Mouse (Mus musculus) granulocyte monocyte progenitor cell, adult 5-6 weeks (primary cell): ENCODE results near the gene Rnf214. TPM values are rescaled to one million over a fixed set of nuclear protein-coding genes. Genes with fewer than 3 reads are reported as not detected.
"Not testable (repeated sequence)": the region's sequence is repeated elsewhere in the genome, so short reads cannot be mapped to it uniquely, and the experiment has no call there.

Experiments used
- ATAC-seq: replicated peaks from 2 replicates; pipeline ENCODE4 v1.8.0; 2016; ENCODE audit warnings: mild to moderate bottlenecking, moderate TSS enrichment, inconsistent platforms; ENCODE audit not compliant: poor library complexity, severe bottlenecking
- total RNA-seq, 2 experiments: library from RNA; stranded (forward) in 1 of 2; stranded (reverse) in 1 of 2; fragments of 200-712, 200-1000 nt in 1 of 2; fragments of >200 nt in 1 of 2; fragmentation: Nextera tagmentation in 1 of 2; gene quantifications; 2 replicates each; pipeline ENCODE4 v1.2.3; 2014 to 2017

The Rnf214 gene
- total RNA-seq, 2 experiments from 2014 or later, result 22.4 to 31.6 TPM

DNA sequence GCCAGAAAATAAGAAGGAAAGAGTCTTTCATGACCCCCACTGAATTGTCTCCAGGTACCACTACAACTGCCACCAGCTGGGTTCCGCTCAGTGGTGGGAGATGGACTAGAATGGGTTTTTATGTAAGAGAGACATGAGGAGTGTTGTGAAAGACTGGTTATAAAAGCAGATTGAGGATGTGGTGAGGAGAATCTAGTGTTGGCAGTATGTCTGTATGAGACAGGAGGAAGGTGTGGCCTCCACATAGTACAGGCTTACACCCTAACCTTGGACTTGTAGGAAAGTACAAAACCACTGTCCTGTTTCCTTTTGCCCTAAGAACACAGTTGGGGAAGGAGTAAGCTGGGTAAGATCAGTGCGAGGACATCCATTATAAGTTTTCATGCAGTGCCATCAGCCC is 53.0 kb downstream of the Rnf214 start:
- peak; percentile 80 for ATAC-seq

DNA sequence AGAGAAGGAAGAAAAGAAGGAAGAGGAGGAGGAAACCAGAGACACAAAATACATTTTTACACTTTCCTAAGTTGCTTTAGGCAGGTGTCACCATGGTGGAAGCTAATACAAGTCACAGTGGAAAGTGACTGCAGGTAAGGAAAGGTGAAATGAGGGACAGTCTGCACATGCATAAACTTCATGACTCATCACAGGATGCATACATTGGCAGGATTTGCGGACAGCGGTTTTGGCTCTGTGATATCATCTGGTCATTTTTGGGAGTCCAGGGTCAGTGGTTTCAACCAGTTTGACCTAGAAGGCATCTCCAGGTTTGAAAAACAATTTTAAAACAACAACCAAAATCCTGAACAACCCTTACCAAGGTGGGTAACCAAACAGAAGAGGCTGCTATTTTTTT is 54.9 kb downstream of the Rnf214 start:
- ATAC-seq, result no peak

DNA sequence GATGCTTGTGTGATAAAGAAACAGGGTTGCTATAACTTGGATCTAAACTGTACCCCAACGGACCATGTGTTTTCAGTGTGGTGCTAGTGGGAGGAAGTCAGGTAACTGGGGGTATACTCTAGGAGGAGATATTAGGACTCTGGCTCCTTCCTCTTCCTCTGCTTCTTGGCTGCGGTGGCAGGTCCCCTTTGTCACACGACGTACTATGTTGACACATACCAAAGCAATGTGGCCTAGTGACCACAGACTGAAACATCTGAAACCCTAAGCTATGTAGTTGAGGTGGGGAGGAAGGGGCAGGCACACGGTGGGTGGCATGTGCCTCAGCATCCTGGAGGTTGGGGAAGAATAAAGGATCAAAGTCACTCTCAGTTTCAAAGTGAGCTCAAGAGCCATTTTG is 55.4 kb downstream of the Rnf214 start:
- peak; percentile 62 for ATAC-seq

DNA sequence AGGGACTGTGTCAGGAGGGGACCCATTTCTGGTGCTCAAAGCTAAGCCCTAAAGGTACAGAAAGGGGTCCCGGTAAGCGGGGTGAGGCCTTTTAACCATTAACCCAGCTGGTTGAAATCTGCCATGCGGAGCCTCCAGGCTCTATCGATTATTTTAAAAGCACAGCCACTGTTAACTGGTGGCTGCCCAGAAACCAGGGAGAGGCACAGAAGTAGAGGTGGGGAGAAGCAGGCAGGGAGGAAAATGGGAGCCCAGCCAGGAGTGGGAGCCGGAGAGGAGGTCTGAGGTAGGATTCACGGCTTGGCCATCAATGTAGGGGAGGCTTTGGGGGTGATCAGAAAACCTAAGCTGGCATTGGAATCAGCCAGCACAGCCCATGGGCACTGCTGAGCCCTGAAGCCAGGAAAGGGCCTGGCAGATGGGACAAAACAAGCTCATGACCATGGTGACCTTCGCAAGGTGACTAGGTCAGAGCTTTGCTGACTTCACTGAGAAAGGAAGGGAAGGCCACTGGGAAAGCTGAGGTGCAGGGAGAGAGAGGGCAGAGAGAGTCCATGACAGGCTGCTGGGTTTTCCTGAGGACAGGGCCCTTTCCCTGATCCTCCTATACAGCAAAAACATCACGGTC is 56.1 kb downstream of the Rnf214 start:
- no peak for ATAC-seq

DNA sequence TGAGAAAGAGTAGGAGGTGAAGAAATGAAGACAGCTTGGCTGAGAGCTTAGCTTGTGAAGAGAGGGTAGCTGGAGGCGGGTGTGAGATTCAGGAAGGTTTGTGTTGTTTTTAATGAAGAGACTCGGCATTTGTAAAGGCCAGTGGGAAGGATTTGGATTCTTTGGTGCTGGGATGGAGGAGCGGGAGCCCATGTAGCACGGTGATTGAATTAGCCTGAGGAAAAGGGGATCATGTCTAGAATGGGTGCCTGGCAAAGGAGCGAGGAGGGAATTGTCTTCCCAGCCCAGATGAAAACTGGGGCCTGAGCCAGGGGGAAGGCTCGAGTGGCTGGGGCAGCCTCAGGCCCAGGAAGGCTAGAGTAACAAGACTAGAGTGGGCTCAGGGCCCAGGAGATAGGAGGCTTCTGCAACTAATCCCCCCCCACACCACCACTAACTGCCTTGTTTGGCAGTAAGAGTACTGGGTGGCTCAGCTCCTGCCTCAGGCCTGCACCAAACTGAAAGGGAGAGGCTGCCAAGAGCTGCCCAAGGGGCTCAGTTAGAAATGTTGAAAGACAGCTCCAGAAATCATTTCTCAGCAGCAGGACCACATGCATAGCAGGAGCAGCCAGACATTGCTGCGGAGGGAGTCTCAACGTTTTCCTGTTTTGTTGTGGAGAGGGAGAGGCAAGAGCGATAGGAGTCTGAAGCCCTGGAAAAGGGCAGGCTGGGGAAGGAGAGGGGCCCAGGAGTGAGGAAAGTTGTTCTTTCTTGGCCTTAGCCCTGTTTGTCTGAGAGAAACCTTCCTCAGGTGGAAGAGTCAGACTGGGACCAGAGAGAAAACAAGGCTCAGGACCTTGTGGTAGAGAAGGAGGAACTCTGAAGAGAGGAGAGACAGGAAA is 56.9 kb downstream of the Rnf214 start:
- no peak for ATAC-seq

DNA sequence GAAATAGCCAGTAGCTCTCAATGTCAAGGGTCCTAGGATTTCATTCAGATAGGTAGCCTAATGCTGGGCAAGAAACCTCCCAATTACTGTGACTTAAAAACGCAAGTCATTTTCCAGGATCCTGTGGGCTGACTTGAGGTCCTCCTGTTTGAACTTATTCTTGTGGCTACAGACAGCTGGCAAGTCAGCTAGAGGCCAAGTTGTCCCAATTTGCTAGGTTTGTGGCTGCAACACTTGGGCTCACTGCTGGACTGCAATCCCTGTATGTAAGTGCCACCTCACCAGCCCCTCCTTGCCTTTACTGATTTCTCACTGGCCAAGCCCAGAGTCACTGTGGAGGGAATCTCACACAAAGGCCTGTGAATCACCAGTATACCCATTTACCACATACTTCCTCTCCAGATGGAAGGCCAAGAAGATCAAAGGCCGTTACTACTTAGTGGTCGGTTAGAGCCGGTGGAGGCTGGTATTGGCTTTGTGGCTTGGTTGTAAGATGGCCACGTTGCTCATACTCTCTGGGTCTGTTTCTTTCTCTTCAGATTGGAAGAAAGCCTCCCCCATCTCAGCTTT is 59.7 kb downstream of the Rnf214 start:
- ATAC-seq, result peak; percentile 68

DNA sequence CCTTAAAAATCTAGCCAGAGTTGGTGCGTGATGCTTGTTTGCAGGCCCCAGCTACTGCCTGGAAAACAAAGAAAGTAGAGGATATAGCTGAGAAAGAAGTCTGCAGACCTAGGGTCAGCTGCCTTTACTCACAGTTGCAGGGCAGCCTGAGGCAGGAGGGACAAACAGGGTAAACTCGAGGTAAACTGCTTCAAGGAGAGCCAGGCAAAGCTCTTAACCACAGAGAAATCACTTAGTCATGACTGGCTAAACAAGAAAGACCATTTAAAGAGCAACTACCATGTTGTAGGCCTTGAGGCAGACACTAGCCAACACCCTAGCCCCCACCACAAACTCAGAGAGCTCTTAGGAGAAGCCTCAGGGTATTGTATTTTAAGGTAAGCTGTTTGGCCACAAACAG is 60.5 kb downstream of the Rnf214 start:
- not testable (repeated sequence) for ATAC-seq

DNA sequence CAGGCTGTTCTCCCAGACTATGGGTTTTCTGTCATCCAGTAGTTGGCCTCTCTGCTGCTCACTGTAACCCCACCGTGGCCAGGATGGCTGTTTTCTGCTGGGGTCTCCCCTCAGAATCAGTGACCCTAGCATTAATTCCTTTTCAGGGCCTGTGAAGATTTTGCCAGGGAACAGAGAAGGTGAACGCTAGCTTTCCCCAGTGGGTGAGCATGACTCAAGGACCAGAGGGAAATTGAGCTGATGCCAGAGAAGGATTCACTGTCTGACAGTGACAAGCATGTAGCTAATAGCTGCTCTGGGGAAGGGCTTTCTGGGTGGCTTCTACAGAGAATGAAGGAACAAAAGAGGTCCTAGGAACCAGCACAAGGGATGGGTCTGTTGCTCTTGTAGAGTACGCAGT is 61.2 kb downstream of the Rnf214 start:
- ATAC-seq, result no peak

DNA sequence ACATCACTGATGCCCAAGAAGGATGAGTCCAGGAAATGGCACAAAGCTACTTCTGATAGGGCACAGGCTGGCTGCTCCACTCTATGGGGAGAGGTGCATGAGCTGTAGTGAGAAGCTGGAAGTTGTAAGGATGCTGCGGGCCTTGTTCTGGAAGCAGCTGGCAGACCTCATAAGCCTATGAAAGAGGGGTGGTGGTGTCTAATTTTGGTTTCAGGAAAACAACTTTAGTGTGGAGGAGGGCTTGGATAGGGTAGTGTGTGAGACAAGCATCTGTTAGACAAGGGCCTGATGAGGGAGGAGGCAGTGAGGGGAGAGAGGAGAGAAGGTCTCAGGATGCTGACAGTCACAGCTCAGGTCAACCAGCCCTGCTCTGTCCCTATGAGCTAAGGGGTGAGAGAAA is 62.9 kb downstream of the Rnf214 start:
- ATAC-seq, result no peak

DNA sequence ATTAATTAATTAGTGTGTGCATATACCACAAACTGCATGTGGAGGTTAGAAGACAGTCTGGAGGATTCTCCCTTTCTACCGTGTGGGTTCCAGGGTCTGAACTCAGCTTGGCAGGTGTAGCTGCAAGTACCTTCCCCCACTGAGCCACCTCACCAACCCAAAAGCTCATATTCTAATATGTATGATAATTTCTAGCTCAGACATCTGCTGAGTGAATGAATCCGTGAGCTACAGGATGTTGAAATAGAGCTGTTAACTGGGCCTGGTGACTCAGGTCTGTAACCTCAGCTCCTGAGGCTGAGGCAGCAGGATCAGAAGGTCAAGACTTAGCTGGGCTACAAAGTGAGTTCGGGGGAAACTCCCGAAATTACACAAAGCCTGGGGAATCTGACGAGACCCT is 63.7 kb downstream of the Rnf214 start:
- ATAC-seq, result peak; percentile 20; the same call in 1 of the 2 replicates

DNA sequence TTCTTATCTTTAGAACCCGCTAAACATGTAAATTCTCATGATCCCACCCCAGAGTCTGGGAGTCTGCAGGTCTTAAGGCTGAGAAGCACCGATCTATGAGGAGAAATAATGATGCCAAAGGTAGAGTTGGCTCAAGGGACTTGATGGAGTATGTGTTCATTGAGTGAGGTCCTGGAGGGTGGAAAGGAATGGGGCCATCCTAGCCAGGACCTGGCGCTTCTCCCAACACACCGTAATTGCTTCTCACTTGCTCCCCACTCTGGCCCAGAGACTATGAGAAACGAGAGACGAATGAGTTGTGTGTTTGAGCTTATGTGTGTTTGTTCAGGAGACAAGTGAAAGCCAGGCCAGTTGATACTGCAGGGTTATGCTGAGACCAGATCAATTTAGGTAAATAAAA is 65.3 kb downstream of the Rnf214 start:
- ATAC-seq, result no peak

DNA sequence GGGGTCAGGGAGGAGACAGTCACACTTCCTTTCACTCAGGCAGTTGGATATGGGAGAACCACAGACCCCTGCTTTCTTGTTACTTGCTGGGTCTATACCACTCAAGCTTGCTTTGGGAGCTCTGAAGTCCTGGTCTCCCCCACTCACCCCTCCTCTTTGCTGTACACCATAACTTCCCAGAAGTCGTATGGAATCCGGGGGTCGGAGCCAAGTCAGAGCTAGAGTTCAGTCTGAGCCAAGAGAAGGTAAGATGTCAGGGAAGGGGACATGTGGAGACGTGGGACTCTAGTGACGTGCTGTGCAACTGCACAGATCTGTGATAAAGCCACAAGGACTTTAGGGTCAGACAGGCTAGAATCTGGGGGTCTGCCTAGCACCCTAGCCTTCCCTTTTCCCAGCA is 66.4 kb downstream of the Rnf214 start:
- ATAC-seq, result no peak

DNA sequence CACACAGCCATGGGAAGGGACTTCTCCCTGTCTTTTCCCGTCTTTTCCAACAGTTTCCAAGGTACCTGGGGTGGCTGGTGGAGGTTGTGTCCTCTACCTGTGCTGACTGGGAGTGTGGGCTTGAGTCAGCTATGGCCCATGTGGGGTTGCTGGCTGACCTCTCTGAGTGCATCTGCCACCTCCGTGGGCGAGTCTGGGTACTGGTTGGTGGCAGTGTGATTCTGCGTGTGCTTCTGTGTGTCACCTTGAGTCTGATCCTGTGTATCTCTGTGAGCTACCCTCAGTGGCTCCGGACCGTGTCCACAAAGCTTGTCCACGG is 66.8 kb downstream of the Rnf214 start:
- ATAC-seq, result no peak

DNA sequence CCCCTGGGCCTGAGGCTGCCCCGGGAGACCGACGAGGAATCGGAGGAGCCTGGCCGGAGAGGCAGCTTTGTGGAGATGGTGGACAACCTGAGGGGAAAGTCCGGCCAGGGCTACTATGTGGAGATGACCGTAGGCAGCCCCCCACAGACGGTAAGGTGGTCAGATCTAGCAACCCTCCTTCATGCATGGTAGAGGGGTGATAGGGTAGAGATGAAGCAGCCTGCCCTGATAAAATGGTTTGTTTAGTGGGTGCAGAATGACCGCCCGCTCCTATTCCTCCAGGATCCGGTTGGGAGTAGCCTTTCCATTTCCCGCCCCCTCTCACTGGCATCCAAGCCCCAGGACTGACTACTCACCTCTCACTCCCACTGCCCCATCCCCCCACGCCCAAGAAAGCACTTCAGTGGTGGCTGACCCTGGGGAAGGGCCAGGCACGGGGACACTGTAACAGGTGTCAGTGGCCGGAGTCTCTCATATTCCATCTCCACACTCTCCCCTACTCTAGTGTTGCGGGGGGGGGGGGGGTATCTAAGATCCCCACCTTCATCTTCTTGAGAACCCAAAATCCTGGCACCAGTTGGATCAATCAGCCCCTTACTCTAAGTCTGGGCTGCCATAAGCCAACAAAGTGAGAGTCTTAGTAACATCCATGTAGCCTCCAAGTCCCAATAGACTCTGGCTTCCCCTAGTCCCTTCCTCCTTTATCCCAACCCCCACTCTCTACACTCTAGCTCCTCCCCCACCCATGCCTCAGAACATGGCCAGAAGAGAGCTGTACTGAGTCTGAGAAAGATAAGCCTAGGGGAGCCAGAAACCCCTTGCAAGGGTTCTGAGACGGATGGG is 67.4 kb downstream of the Rnf214 start:
- ATAC-seq, result peak; percentile 31; the same call in 1 of the 2 replicates

DNA sequence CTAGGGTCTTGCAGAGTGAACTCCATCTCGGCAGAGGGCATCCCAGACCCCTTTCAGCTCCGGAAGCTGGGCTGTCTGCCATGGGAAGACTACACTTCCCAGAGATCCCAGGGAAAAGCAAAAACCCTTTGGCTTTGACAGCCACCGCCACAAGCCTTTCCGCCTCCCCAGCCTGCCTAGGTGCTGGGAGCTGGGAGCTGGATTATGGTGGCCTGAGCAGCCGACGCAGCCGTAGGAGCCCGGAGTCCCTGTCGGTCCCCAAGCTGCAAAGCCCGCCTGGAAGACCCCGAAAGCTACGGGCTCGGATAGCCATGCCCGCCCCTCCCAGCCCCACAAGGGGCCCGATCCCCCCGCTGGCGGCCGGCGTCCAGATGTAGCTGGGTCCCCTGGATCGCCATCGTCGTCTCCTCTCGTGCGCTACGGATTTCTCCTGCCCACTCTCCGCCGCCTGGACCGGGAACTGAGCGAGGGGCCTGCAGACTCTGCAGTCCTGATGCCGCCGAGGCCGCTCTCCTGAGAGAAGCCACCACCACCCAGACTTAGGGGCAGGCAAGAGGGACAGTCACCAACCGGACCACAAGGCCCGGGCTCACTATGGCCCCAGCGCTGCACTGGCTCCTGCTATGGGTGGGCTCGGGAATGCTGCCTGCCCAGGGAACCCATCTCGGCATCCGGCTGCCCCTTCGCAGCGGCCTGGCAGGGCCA is 68.1 kb downstream of the Rnf214 start, which contains the start of gene Bace1:
Gene Bace1 (plus strand): TSS at position 147 of the 705 bp plus-strand sequence.
- peak; percentile 11 for ATAC-seq

DNA sequence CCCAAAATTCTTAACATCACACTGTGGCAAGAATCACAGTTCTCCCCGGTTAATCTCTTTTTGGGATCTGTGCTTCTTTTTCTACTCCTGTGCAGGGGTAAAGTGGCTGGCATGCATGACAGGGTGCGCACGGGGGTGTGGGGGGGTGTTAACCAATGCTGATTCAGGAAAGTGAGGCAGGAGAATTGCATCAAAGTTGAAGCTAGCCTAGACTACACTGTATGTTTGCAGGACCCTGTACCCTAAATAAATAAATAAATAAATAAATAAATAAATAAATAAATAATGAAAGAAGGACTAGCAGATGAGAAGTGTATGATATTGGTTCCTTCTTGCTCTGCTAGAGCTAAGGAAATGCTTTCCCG is 68.7 kb downstream of the Rnf214 start:
- ATAC-seq, result no peak

DNA sequence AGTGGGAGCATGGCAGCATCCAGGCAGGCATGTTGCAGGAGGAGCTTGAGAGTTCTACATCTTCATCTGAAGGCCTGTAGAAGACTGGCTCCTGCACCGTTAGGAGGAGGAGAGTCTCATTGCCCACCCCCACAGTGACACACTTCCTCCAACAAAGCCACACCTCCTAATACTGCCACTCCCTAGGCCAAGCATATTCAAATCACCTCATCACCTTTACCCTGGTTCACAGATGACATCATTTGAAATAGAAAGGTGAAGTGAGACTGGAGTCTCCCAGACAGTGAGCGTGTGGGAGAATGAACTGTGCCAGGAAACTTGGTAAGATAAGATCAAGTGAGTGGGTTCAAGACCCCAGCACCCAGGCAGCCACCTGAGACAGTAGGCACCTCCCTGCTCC is 73.2 kb downstream of the Rnf214 start:
- no peak for ATAC-seq

DNA sequence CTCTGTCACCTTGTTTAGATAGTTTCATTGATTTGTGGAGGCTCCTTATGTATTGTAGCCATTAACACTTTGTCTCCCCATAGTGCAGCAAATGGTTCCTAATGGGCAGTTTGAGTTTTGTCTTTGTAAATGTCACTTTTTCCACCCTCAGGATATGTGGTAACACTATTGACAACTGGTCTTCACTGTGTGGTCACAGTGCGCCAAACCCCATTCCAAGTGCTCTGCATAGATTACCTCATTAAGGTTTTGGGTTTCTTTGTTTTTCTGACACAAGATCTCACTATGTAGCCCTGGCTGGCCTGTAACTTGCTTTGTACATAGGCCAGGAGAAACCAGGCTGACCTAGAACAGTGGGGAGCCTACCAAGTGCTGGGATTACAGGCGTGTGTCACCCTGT is 73.8 kb downstream of the Rnf214 start:
- peak; percentile 57 for ATAC-seq

DNA sequence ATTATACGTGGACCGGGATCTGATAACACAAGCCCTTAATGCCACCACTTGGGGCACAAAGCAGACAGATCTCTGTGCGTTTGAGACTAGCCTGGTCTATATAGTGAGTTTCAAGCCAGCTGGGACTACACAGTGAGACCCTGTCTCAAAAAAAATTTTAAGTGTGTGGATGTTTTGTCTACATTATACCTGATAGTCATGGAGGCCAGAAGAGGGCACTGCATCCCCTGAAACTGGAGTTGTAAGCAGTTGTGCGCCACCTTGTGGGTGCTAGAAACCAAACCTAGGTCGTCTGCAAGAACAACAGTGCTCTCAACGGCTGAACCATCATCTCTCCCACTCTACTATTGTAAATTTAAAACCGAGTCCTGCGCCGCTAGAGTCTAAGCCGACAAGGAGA is 77.6 kb downstream of the Rnf214 start:
- peak; percentile 25 for ATAC-seq

DNA sequence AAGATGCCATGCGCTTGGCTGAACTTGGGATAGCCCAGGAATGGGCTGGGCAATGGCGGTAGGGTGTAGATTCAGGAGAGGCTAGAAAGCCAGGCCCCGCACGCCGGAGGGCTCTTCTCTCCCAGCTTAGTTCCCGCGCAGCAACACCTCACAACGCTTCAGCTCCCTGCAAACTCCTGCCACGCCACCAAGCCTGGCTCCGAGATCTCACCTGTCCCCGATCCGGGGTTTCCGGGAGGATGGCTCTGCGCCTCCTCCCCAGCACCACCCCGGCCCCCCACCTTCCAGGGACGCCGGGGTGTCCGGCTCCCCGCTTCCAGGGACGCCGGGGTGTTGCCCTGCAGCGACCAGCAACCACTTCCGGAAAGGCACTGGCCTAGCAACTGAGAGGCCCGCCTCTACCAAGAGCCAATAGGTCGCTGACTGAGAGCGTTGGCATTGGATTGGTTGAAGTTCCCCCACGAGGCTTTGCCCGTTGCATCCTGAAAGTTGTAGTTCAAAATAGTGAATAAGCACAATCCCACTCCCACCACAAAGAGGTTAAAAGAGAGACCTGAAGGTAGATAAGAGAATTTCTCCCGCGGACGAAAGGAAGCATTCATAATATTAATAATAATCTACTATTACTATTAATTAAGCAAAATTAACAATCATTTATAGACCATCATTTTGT is 78.3 kb downstream of the Rnf214 start, which contains the start of gene Cep164:
Gene Cep164 (minus strand): TSS at position 401 of the 673 bp plus-strand sequence.
- peak; percentile 96 for ATAC-seq
